19 mouse cellular contexts compared by ENCODE assay signal in the genomic region with DNA sequence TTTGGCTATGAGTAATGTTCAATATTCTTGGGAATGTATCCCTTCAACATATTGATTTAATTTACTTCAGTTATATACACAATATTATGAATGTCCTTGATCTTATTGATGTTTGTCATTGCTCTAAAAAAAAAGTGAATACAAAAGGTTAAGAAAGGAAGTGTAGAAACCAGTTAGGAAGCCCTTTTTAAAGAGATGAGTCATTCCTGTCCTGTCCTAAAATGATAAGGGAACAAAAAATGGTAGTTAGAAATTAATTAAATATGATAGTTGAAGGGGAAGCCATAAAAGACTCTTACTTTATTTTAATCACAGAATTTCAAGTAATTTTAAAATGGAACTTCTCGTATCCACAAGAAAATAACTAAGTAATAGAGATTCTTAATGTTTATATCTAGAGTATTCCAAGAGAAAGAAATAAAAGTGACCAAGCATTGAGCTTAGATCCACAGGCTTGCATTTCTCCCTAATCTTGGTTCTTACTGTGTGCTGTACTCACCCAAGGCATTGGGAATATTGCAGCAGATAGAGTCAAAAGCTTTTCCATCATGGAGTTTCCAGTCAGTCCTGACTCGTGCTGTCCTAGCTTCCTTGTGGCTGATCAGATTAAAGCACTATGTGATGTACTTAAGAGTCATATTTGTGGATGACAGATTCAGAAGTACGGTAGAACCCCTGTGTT.
"Had no signal": no experiment of that assay in that cellular context is flagged by ENCODE, and none has a peak within 500 bp of the region (broad histone marks: within the 10 kb centered on the region; RNA-seq: fewer than 3 reads in every experiment).

No protein-coding gene starts in this region.

- H3K4me1 ChIP-seq: midbrain, embryonic 10.5 days; midbrain, embryonic 13.5 days; midbrain, embryonic 15.5 days; neural tube, embryonic 13.5 days; neural tube, embryonic 15.5 days; stomach, embryonic 15.5 days had no signal

- DNase-seq: lung, adult 18-20 months; lung, embryonic 14.5 days; lung, postnatal 10 days; lung, postnatal 4 days; retina, postnatal 1 day; right cerebral cortex, adult 18-20 months; right cerebral cortex, postnatal 25 days; right cerebral cortex, postnatal 4 days; thymus, adult 2 months; thymus, postnatal 25 days; thymus, postnatal 4 days had no signal

- H3K27me3 ChIP-seq: midbrain, embryonic 13.5 days; midbrain, embryonic 15.5 days; neural tube, embryonic 13.5 days; neural tube, embryonic 15.5 days; stomach, embryonic 15.5 days had no signal

- H3K4me3 ChIP-seq: midbrain, embryonic 10.5 days; midbrain, embryonic 13.5 days; midbrain, embryonic 15.5 days; myocyte; neural tube, embryonic 13.5 days; neural tube, embryonic 15.5 days; stomach, embryonic 15.5 days had no signal

- H3K36me3 ChIP-seq: midbrain, embryonic 10.5 days; midbrain, embryonic 13.5 days; midbrain, embryonic 15.5 days; neural tube, embryonic 13.5 days; neural tube, embryonic 15.5 days; stomach, embryonic 15.5 days had no signal

- ATAC-seq: midbrain, embryonic 13.5 days; midbrain, embryonic 15.5 days had no signal

- H3K27ac ChIP-seq: midbrain, embryonic 10.5 days; midbrain, embryonic 13.5 days; midbrain, embryonic 15.5 days; neural tube, embryonic 13.5 days; neural tube, embryonic 15.5 days; stomach, embryonic 15.5 days; stomach, postnatal 0 days had no signal

- H3K9ac ChIP-seq: lung, embryonic 14.5 days; midbrain, embryonic 13.5 days; midbrain, embryonic 15.5 days; neural tube, embryonic 13.5 days; neural tube, embryonic 15.5 days; stomach, embryonic 15.5 days had no signal

- H3K9me3 ChIP-seq: midbrain, embryonic 10.5 days; midbrain, embryonic 13.5 days; midbrain, embryonic 15.5 days; neural tube, embryonic 13.5 days; neural tube, embryonic 15.5 days; stomach, embryonic 15.5 days had no signal
